Mouse (Mus musculus): ENCODE measurements around the gene B3gnt9. TPM values are rescaled to one million over a fixed set of nuclear protein-coding genes. Genes with fewer than 3 reads are reported as not detected.

Gene B3gnt9
- total and polyA plus RNA-seq, 2 experiments = 0.74 to 1.4 TPM

- Histone ChIP-seq H3K36me3 (ENCODE audit: control insufficient read depth, insufficient read depth, low read length) (no peaks in the 10 kb centered on the region), H3K4me1 (ENCODE audit: control insufficient read depth, insufficient read depth, low read length) (peaks cover 13% of the 10 kb centered on the region), H3K9ac (ENCODE audit: low read depth, low read length) (no peak overlapping the region), H3K27ac (replicated peaks; ENCODE audit: insufficient read depth, low read depth, low read length) (no peak overlapping the region), H3K27me3 (ENCODE audit: control insufficient read depth, insufficient read depth, low read length) (no peaks in the 10 kb centered on the region), H3K79me2 (ENCODE audit: control insufficient read depth, insufficient read depth, low read length) (peaks cover 7% of the 10 kb centered on the region), H3K4me3 (ENCODE audit: insufficient read depth, low read depth, low read length) (no peak overlapping the region)
- 49% methylated on average over 11 of the region's 11 CpGs for WGBS
- DNase-seq (ENCODE audit: extremely low read depth, low read depth, low spot score) = no peak
- no peak for TF ChIP-seq POLR2A (IDR thresholded peaks at IDR 0.05; ENCODE audit: extremely low read depth, insufficient read depth, low read length)
- no peak for TF ChIP-seq CTCF (IDR thresholded peaks at IDR 0.05; ENCODE audit: low read depth, low read length)
These were observed 15.9 kb upstream of the B3gnt9 start for GRCm38 (mm10) chr8:105270916-105271186.

GRCm38 (mm10) chr8:105270101-105270915 lies 15.4 kb upstream of the B3gnt9 start:
- peak overlapping the region; percentile 92 for H3K9ac ChIP-seq (ENCODE audit: low read depth, low read length)
- H3K27me3 ChIP-seq (ENCODE audit: control insufficient read depth, insufficient read depth, low read length) = no peaks in the 10 kb centered on the region
- 40% methylated on average over 39 of the region's 39 CpGs for WGBS
- TF ChIP-seq CTCF (IDR thresholded peaks at IDR 0.05; ENCODE audit: low read depth, low read length) (no peak), POLR2A (IDR thresholded peaks at IDR 0.05; ENCODE audit: extremely low read depth, insufficient read depth, low read length) (no peak)
- no peaks in the 10 kb centered on the region for H3K36me3 ChIP-seq (ENCODE audit: control insufficient read depth, insufficient read depth, low read length)
- peak overlapping the region; percentile 78 for H3K4me3 ChIP-seq (ENCODE audit: insufficient read depth, low read depth, low read length)
- no peak for DNase-seq (ENCODE audit: extremely low read depth, low read depth, low spot score)
- H3K4me1 ChIP-seq (ENCODE audit: control insufficient read depth, insufficient read depth, low read length) = peaks cover 15% of the 10 kb centered on the region
- H3K79me2 ChIP-seq (ENCODE audit: control insufficient read depth, insufficient read depth, low read length) = peaks cover 7% of the 10 kb centered on the region
- peak overlapping the region; percentile 71 for H3K27ac ChIP-seq (replicated peaks; ENCODE audit: insufficient read depth, low read depth, low read length)

GRCm38 (mm10) chr8:105269461-105269947 lies 14.6 kb upstream of the B3gnt9 start, which contains the start of gene Hsf4:
Hsf4 (plus strand) TSS chr8:105269801.
- Histone ChIP-seq H3K4me3 (ENCODE audit: insufficient read depth, low read depth, low read length) (peak within 1 kb of the TSS; percentile 78), H3K27ac (replicated peaks; ENCODE audit: insufficient read depth, low read depth, low read length) (peak within 1 kb of the TSS; percentile 86), H3K27me3 (ENCODE audit: control insufficient read depth, insufficient read depth, low read length) (no peaks in the 10 kb centered on the region), H3K79me2 (ENCODE audit: control insufficient read depth, insufficient read depth, low read length) (peaks cover 7% of the 10 kb centered on the region), H3K9ac (ENCODE audit: low read depth, low read length) (peak within 1 kb of the TSS; percentile 92), H3K4me1 (ENCODE audit: control insufficient read depth, insufficient read depth, low read length) (peaks cover 18% of the 10 kb centered on the region), H3K36me3 (ENCODE audit: control insufficient read depth, insufficient read depth, low read length) (no peaks in the 10 kb centered on the region)
- 1% methylated on average over 42 of the region's 42 CpGs for WGBS
- TF ChIP-seq POLR2A (IDR thresholded peaks at IDR 0.05; ENCODE audit: extremely low read depth, insufficient read depth, low read length) = peak; percentile 75
- no peak for TF ChIP-seq CTCF (IDR thresholded peaks at IDR 0.05; ENCODE audit: low read depth, low read length)
- peak; percentile 62 for DNase-seq (ENCODE audit: extremely low read depth, low read depth, low spot score)

- TF ChIP-seq CTCF (IDR thresholded peaks at IDR 0.05; ENCODE audit: low read depth, low read length) (no peak), POLR2A (IDR thresholded peaks at IDR 0.05; ENCODE audit: extremely low read depth, insufficient read depth, low read length) (no peak)
- Histone ChIP-seq H3K27ac (replicated peaks; ENCODE audit: insufficient read depth, low read depth, low read length) (peak overlapping the region; percentile 86), H3K36me3 (ENCODE audit: control insufficient read depth, insufficient read depth, low read length) (no peaks in the 10 kb centered on the region), H3K79me2 (ENCODE audit: control insufficient read depth, insufficient read depth, low read length) (peaks cover 11% of the 10 kb centered on the region), H3K4me1 (ENCODE audit: control insufficient read depth, insufficient read depth, low read length) (peaks cover 18% of the 10 kb centered on the region), H3K27me3 (ENCODE audit: control insufficient read depth, insufficient read depth, low read length) (no peaks in the 10 kb centered on the region), H3K9ac (ENCODE audit: low read depth, low read length) (peak overlapping the region; percentile 92), H3K4me3 (ENCODE audit: insufficient read depth, low read depth, low read length) (peak overlapping the region; percentile 78)
- peak; percentile 90 for DNase-seq (ENCODE audit: extremely low read depth, low read depth, low spot score)
- 10% methylated on average over 10 of the region's 10 CpGs for WGBS
These were observed 14.1 kb upstream of the B3gnt9 start for GRCm38 (mm10) chr8:105269075-105269458.

- H3K79me2 ChIP-seq (ENCODE audit: control insufficient read depth, insufficient read depth, low read length) = peaks cover 13% of the 10 kb centered on the region
- no peaks in the 10 kb centered on the region for H3K27me3 ChIP-seq (ENCODE audit: control insufficient read depth, insufficient read depth, low read length)
- H3K4me3 ChIP-seq (ENCODE audit: insufficient read depth, low read depth, low read length) = peak overlapping the region; percentile 78
- DNase-seq (ENCODE audit: extremely low read depth, low read depth, low spot score) = no peak
- H3K4me1 ChIP-seq (ENCODE audit: control insufficient read depth, insufficient read depth, low read length) = peaks cover 20% of the 10 kb centered on the region
- no peaks in the 10 kb centered on the region for H3K36me3 ChIP-seq (ENCODE audit: control insufficient read depth, insufficient read depth, low read length)
- peak overlapping the region; percentile 87 for H3K9ac ChIP-seq (ENCODE audit: low read depth, low read length)
- WGBS = 27% methylated on average over 65 of the region's 65 CpGs
- TF ChIP-seq POLR2A (IDR thresholded peaks at IDR 0.05; ENCODE audit: extremely low read depth, insufficient read depth, low read length) (no peak), CTCF (IDR thresholded peaks at IDR 0.05; ENCODE audit: low read depth, low read length) (no peak)
- H3K27ac ChIP-seq (replicated peaks; ENCODE audit: insufficient read depth, low read depth, low read length) = peak overlapping the region; percentile 86
These were observed 13.6 kb upstream of the B3gnt9 start for GRCm38 (mm10) chr8:105268342-105269074.

Measured in liver, adult 2 months (tissue).